Mouse (Mus musculus): ENCODE results near the gene Recql.
A peak's percentile ranks its signal among the peaks of the same experiment; 100 is the strongest.
"Not testable (repeated sequence)": the region's sequence is repeated elsewhere in the genome, so short reads cannot be mapped to it uniquely, and the experiment has no call there.

The Recql gene

DNA sequence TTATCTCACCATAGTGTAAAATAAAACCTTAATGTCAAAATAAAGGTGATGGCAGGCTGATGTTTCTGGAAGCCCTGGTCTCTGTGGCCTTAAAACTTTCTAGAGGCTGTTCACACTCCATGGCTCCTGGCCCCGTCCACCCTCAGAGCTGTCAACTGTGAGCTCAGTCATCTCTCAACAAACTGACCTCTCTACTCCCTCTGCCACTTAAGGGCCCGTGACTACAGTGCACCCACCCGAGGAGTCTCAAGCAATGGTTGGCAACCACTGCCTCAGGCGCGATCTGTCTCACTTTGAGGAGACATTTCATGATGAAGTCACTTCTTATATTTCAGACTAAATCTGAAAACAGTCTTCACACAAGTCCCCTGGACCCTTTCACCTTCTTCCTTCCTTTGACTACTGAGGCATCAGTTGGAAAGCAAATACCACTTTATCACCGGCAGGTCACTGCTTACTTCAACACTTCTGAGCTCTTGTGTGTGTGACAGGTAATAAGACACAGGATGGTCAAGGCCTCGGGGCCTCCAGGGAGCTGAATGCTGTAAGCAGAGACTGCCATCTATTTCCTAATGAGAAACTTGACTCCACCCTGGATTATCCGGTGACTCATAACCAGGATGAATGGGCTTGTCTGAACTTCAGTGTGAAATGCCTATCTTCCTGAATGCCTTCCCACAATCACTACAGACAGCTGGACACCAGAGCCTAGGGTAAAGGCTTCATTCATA, 21.0 kb downstream of the Recql start:
- no peak for DNase-seq (ENCODE audit: low spot score)

DNA sequence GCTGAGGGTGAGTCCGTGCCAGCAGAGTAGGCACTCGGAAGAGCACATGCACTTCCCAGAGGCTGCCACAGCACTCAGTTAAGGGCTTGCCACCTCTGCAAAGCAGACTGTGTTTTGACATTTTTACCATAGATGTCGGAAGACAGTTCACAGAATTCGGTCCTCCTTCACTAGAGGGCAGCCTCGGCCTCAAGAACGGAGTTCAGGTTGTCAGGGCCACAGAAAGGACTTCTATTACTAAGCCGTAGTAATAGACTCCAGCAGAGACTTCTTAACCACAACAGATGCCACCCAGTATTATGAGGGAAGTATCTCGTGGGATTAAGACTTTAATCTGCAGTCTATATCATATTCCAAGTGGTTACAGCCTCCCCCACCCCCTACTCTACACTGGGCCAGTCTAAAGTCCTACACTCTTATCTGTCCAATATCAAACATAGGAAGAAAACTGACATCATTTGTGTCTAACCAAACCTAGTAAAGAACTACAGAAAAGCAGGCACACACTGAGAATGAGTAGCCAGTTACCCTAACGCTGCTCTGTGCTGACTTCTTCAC, 23.8 kb downstream of the Recql start:
- DNase-seq (ENCODE audit: low spot score): peak; percentile 48

DNA sequence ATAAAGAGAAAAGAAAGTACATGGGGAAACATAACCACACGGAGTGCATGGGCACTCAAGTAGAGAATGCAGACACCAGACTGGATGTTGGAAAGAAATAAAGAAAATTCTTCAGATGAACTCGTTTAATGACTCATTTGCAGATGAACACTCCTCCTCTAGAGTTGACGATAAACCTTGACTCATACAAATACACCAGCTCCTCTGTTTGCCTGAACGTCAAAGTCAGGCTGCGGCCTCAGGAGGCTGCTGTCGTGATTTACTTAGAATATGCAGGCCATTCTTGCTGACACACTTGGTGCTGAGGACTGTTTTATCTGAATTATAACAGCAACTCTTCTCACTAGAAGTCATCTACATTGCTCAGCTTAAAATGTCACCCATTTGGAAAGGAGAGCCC, 24.9 kb downstream of the Recql start:
- no peak for DNase-seq (ENCODE audit: low spot score)

DNA sequence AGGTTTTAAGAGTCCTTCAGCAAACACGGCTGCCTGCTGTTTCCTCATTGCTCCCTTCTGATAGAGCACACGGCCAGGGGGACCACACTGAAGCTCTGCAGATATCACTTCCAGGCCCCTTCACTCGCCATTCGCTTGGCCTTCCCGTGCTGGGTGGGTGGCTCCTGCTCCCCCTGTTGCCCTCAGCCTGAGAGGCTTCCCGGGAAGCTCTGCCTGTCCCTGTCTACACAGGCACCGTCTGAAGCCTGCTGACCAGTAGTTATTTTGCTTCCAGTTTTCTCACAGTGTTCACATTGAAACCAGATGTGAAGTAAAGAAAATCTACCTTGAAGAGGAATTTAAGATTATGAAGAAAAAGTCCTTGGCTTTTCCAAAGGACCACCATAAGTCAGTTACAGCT, 29.8 kb downstream of the Recql start:
- DNase-seq (ENCODE audit: low spot score): no peak

DNA sequence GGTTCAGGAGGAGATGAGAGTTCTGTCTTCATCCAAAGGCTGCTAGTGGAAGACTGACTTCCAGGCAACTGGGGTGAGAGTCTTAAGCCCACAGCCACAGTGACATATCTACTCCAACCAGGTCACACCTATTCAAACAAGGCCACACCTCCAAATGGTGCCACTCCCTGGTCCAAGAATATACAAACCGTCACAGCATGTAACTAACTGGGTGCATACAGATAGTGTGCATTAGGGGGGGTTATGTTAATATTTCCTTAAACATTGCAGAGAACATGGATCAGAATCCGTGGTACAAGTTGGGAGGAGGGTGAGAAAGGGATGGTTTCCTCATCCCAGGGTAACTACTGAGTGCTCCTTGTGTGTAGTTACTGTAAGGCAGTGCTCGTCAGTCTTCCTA, 34.8 kb downstream of the Recql start:
- DNase-seq (ENCODE audit: low spot score): not testable (repeated sequence)

DNA sequence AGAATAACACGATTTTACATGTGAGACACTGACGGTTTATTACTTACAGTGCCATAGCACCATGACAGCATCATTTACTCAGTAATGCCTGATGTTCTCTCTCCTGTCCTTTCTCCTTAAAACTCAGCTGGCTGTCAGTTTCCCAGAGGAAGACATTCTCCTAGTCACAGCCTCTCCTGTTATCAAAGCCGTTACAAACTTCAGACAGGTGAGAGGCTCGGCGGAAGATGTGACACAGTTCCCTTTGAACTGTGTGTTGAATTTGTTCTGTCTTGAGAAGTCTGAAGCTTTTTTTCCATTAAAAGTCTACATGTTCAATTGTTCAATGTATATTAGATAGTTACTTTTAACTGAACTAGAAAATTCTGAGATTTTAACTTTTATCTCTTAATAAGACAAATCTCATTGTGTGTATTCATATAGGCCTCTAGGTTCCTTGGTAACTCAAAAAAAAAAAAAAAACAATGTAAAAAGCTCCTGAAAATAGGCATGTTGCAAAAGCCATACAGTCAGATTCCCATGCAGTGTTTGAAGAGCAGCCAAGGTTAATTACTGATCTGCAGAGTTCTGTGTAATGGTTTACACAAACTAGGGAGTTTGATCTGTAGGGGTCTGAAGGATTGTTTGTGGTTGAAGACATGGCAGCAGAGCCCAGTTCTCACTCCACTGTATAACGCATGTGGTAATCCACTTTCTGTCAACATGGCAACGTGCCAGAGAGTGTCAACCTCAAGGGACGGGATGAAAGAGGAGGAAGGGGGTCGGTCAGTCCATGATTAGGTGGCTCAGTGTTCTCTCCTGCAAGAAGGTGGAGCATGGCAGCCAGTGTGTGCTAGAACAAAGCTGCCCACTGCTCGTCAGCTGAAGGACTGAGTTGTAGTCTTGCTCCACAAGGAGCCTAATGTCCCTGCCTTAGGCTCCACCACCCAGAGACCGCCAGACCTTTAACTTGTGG, 39.2 kb downstream of the Recql start:
- no peak for DNase-seq (ENCODE audit: low spot score)

DNA sequence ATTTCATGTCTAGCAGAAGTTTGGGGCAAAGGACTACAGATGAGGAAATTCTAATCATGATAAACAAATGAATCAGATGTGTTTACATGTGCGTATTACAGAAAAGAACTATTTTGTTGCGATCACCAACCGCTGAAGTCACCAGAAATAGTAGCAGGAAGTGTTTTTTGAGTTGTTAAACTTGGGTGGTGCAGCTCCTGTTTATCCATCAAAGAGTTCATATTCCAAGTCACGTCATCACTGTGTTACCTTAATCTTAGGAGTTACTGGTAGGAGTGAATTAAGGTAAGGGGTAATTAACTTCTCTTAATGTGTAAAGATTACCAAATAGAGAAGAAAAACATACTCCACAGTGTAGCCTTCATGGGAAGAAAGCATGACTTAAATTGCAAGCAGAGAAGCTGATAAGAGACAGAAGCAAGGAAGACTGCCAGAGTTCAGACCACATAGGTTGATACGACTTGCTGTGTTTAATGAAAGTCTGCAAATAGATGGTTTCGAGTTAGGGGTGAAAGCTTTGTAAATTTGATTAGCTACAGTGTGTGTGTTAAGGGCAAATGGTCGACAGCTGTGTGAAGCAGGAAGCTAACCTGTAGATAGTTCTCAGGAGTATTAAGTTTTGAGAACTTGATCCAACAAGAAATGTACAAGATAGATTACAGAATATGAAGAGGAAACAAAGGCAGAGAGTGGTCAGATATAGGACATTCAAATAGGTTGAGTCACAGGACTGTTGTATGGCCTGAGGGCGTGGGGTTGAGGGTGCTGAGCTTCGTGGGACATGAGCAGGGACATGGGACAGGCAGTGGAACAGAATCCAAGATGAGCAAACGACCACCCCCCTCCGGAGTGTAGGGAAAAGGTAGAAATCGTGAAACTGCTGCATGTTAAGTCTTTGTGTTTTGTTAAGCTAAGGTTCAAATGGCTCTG, 40.4 kb downstream of the Recql start:
- no peak for DNase-seq (ENCODE audit: low spot score)

DNA sequence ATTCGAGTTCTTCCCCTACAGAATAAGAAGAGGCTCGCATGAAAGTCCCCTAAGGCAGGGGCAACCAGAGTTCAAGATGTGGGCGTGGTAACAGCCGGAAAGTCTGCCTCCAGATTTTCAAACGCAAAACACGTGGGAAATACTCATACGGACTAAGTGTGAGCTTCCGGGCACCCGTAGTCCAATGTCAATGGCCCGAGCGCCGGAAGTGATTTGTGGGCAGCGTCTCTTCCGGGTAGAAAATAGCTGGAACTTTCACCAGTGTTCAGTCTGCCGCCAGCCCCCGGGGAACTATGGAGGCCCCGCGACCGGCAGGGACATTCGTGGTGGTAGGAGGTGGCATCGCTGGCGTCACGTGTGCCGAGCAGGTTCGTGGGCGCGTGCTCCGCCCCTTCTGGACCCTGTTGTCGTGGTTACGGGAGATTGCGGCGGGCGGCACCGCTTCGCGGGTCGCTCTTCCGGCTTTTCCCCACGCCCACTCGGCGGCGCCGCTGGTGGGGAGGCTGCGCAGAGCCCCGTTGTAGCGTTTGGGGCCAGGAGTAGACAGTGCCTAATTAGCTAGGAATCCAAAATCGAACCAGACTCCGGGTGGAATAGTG, 41.3 kb downstream of the Recql start, which contains the start of gene Pyroxd1:
Gene Pyroxd1 (plus strand): TSS at position 215 of the 599 bp plus-strand sequence.
- peak; percentile 93 for DNase-seq (ENCODE audit: low spot score)

DNA sequence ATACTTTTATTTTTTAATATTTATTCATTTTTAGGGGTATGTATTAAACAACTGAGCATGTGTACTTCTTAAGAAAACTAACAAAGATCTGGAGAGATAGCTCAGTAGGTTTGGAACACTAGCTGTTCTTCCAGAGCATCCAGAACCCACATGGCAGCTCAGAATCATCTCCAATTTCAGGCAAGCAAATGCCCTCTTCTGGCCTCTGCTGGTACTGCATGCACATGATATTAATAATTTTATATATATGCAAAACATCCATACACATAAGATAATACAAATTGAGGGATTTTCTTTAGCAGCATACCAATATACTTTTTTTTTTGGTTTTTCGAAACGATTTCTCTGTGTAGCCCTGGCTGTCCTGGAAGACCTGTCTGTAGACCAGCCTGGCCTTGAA, 43.3 kb downstream of the Recql start:
- DNase-seq (ENCODE audit: low spot score): peak; percentile 70

DNA sequence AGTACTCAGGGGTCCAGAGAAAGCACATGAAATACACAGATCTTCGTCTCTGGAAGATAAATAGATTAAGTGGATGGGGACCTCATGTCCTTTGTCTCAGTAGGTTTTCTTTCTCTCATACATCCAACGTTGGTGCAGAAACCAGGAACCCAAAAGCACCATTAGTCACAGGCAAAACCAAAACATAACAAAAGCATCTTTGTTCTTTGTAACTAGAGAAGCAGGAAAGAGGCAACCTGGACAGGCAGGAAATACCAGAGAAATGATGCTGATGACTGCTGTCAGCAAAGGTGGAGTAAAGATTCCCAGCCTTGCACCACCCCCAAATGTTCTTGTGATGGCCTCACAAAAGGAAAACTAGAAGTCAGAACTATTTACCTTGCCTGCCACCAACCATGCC, 47.3 kb downstream of the Recql start:
- DNase-seq (ENCODE audit: low spot score): no peak

DNA sequence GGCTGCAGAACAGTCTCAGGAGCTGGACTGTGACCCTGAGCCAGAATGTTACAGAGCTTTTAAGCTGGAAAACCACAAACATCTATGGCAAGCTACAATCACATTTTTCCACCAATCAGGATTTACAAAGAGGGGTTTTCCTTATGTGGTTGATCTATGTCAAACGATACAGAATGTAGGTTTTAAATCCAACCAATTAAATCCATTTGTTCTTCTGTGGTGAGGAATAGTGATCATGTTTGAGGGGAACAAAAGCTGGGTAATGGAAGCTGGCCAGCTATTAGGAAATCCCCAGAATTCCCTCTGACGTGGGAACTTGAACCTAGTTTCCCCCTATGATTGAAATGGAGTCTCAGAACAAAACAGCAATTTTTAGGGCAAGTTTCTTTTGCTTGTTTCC, 47.9 kb downstream of the Recql start:
- DNase-seq (ENCODE audit: low spot score): no peak

DNA sequence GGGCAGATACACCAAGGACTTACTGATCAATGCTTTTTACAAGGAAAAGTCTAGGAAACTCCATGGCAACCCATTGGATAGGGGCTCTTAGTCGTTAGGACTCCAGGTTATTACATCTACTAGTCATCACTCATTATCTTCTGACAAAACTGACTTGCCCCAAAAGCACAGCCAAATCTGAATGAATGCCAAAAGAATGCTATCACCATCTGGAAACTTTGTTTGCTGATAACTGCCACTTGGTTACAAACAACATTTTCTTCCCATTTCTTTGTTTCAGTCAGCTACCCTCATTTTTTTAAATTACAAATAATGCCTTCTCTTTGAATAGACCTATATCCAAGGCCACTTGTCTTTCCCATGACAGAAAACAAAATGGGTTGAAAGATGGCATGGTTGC, 57.7 kb downstream of the Recql start:
- no peak for DNase-seq (ENCODE audit: low spot score)

DNA sequence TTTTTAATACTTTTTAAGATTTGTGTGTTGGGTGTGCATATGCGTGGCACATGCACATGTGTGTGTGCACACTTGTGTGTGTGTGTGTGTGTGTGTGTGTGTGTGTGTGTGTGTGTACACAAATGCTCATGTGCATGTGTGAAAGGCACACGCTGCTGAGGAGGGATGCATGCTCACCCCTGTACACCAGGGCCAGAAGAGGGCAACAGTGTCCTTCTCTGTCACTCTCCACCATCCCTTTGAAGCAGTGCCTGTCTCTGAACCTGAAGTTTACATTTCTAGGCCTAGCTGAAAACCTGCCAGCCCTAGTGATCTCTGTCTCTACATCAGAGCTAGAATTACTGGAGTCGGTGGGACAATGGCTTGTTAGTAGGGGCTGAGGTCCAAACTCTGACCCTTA, 60.3 kb downstream of the Recql start:
- no peak for DNase-seq (ENCODE audit: low spot score)

DNA sequence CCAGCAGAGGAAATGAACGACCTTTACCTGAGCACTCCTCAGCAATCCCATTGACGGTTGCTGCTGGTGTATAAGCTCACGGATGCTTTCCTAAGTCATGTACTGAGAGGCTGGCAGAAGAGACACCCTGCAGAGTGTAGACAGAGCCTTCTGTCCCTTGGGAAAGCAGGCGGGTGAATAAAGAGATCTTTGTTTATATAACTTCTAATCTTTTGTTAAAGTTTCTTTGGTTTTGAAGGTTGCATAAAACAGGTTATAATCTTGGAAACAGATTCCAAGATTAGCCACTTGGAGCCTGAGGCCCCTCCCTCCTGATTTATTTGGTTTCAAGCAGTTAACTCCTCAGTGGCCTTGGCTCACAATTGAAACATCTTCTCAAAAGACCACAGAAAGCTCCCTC, 64.0 kb downstream of the Recql start, which contains the start of gene Slco1a5:
Gene Slco1a5 (minus strand): TSS at position 101 of the 400 bp plus-strand sequence.
- DNase-seq (ENCODE audit: low spot score): no peak

DNA sequence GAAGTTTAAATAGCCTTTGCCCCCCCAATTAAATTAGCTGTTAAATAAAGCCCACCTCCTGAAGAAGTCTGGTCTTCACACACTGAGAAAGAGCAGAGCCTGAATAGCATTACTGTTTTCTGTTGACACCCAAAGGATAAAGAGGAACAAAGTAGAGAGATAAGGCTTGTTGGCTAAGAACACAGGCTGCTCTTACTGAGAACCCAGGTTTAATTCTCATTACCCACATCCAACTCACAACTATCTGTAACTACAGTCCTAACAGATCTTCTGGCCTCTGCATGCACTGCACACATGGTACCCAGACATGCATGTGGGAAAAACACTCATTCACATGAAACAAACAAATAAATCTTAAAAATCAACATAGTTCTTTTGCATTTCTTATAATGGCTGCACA, 69.8 kb downstream of the Recql start:
- no peak for DNase-seq (ENCODE audit: low spot score)

DNA sequence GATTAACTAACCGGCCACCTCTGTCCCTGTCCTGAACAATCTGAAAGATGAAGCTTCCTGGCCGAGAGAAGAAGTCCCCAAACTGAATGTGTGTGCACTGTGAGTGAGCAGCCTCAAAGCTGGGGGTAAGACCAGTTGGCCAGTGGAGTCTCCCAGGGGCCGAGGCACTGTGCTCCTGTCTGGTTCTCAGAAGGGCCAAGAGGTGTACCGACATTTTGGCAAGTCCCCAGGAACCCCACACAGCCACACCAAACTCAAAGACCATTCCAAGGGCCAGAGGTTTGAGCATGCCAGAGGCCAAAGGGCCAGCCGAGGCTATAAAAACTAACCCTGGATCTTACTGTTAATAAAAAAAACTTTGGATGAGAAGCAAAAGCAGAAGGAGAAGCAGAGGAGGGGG, 72.6 kb downstream of the Recql start:
- DNase-seq (ENCODE audit: low spot score): no peak

DNA sequence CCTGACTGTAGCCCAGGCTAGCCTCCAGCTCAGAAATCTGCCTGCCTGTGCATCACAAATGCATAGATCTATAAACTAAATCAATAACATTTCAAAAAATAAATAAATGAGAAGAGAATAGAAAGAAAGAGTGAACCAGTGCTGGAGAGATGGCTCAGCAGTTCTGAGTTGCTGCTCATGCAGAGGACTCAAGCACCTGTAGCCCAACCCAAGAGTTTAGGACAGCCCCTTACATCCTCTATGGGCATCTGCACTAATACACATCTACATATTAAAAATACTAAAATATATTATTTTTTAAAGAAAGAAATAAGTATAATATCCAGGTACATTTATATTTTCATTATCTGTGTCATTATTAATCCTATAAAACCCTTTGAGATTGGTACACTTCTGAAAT, 81.8 kb downstream of the Recql start:
- DNase-seq (ENCODE audit: low spot score): no peak

Data from retina, embryonic 14.5 days (tissue).